Mouse (Mus musculus): ENCODE measurements at regions not wholly inside any gene's neighbourhood (a gene's known extent, or its start where the extent isn't known, plus 50 kb on each side); places are given as distances from the start of the nearest gene placed in this dataset.
A peak's percentile ranks its signal among the peaks of the same experiment; 100 is the strongest.

- H3K9me3 ChIP-seq (ENCODE audit: control insufficient read depth, low read length), result no peaks in the 10 kb centered on the region
- ATAC-seq, result no peak
- 80% methylated on average over 4 of the region's 4 CpGs for WGBS
- no peak overlapping the region for H3K9ac ChIP-seq (ENCODE audit: low read depth, low read length)
- no peaks in the 10 kb centered on the region for H3K4me1 ChIP-seq (ENCODE audit: control insufficient read depth, insufficient read depth, low read depth, low read length)
- no peak overlapping the region for H3K27ac ChIP-seq (ENCODE audit: low read depth, low read length)
- H3K36me3 ChIP-seq (ENCODE audit: control insufficient read depth, insufficient read depth, low read length), result no peaks in the 10 kb centered on the region
- H3K27me3 ChIP-seq (replicated peaks; ENCODE audit: control insufficient read depth, insufficient read depth, low read length), result no peaks in the 10 kb centered on the region
- no peak overlapping the region for H3K4me3 ChIP-seq (ENCODE audit: low read length)
- no peak overlapping the region for H3K4me2 ChIP-seq (ENCODE audit: low read length)
Observed at GRCm38 (mm10) chr3:133651996-133652395, 107.1 kb upstream of the Tet2 start.

GRCm38 (mm10) chr3:133659759-133660158, 114.8 kb upstream of the Tet2 start:
- Histone ChIP-seq H3K27me3 (replicated peaks; ENCODE audit: control insufficient read depth, insufficient read depth, low read length) (no peaks in the 10 kb centered on the region), H3K9me3 (ENCODE audit: control insufficient read depth, low read length) (no peaks in the 10 kb centered on the region), H3K9ac (ENCODE audit: low read depth, low read length) (no peak overlapping the region), H3K4me3 (ENCODE audit: low read length) (no peak overlapping the region), H3K27ac (ENCODE audit: low read depth, low read length) (no peak overlapping the region), H3K4me1 (ENCODE audit: control insufficient read depth, insufficient read depth, low read depth, low read length) (no peaks in the 10 kb centered on the region), H3K4me2 (ENCODE audit: low read length) (no peak overlapping the region), H3K36me3 (ENCODE audit: control insufficient read depth, insufficient read depth, low read length) (no peaks in the 10 kb centered on the region)
- WGBS, result 86% methylated on average over 8 of the region's 8 CpGs
- ATAC-seq, result no peak

GRCm38 (mm10) chr3:133661303-133661702, 116.4 kb upstream of the Tet2 start:
- H3K27ac ChIP-seq (ENCODE audit: low read depth, low read length), result no peak overlapping the region
- H3K4me3 ChIP-seq (ENCODE audit: low read length), result no peak overlapping the region
- H3K27me3 ChIP-seq (replicated peaks; ENCODE audit: control insufficient read depth, insufficient read depth, low read length), result no peaks in the 10 kb centered on the region
- no peak overlapping the region for H3K9ac ChIP-seq (ENCODE audit: low read depth, low read length)
- no peaks in the 10 kb centered on the region for H3K4me1 ChIP-seq (ENCODE audit: control insufficient read depth, insufficient read depth, low read depth, low read length)
- no peak for ATAC-seq
- H3K36me3 ChIP-seq (ENCODE audit: control insufficient read depth, insufficient read depth, low read length), result no peaks in the 10 kb centered on the region
- no peaks in the 10 kb centered on the region for H3K9me3 ChIP-seq (ENCODE audit: control insufficient read depth, low read length)
- no peak overlapping the region for H3K4me2 ChIP-seq (ENCODE audit: low read length)
- 79% methylated on average over 3 of the region's 3 CpGs for WGBS

GRCm38 (mm10) chr3:133664914-133665313, 120.0 kb upstream of the Tet2 start:
- H3K4me3 ChIP-seq (ENCODE audit: low read length), result no peak overlapping the region
- H3K36me3 ChIP-seq (ENCODE audit: control insufficient read depth, insufficient read depth, low read length), result no peaks in the 10 kb centered on the region
- no peak overlapping the region for H3K9ac ChIP-seq (ENCODE audit: low read depth, low read length)
- no peaks in the 10 kb centered on the region for H3K9me3 ChIP-seq (ENCODE audit: control insufficient read depth, low read length)
- H3K4me1 ChIP-seq (ENCODE audit: control insufficient read depth, insufficient read depth, low read depth, low read length), result no peaks in the 10 kb centered on the region
- H3K27me3 ChIP-seq (replicated peaks; ENCODE audit: control insufficient read depth, insufficient read depth, low read length), result no peaks in the 10 kb centered on the region
- ATAC-seq, result no peak
- no peak overlapping the region for H3K27ac ChIP-seq (ENCODE audit: low read depth, low read length)
- 83% methylated on average over 3 of the region's 3 CpGs for WGBS
- H3K4me2 ChIP-seq (ENCODE audit: low read length), result no peak overlapping the region

- Histone ChIP-seq H3K4me2 (ENCODE audit: low read length) (no peak overlapping the region), H3K27me3 (replicated peaks; ENCODE audit: control insufficient read depth, insufficient read depth, low read length) (no peaks in the 10 kb centered on the region), H3K9ac (ENCODE audit: low read depth, low read length) (no peak overlapping the region), H3K27ac (ENCODE audit: low read depth, low read length) (no peak overlapping the region), H3K4me3 (ENCODE audit: low read length) (no peak overlapping the region), H3K4me1 (ENCODE audit: control insufficient read depth, insufficient read depth, low read depth, low read length) (no peaks in the 10 kb centered on the region), H3K9me3 (ENCODE audit: control insufficient read depth, low read length) (no peaks in the 10 kb centered on the region), H3K36me3 (ENCODE audit: control insufficient read depth, insufficient read depth, low read length) (no peaks in the 10 kb centered on the region)
- 92% methylated on average over 6 of the region's 6 CpGs for WGBS
- no peak for ATAC-seq
Observed at GRCm38 (mm10) chr3:133665425-133666317, 120.7 kb upstream of the Tet2 start.

- peak overlapping the region; percentile 7; the same call in 1 of the 2 replicates for H3K4me2 ChIP-seq (ENCODE audit: low read length)
- H3K9me3 ChIP-seq (ENCODE audit: control insufficient read depth, low read length), result no peaks in the 10 kb centered on the region
- H3K27ac ChIP-seq (ENCODE audit: low read depth, low read length), result 0 out of 2 replicates have a peak overlapping the region, but pooled peaks have one; percentile 39
- no peaks in the 10 kb centered on the region for H3K36me3 ChIP-seq (ENCODE audit: control insufficient read depth, insufficient read depth, low read length)
- no peak overlapping the region for H3K9ac ChIP-seq (ENCODE audit: low read depth, low read length)
- no peaks in the 10 kb centered on the region for H3K27me3 ChIP-seq (replicated peaks; ENCODE audit: control insufficient read depth, insufficient read depth, low read length)
- 75% methylated on average over 10 of the region's 10 CpGs for WGBS
- no peak overlapping the region for H3K4me3 ChIP-seq (ENCODE audit: low read length)
- ATAC-seq, result peak; percentile 86
- H3K4me1 ChIP-seq (ENCODE audit: control insufficient read depth, insufficient read depth, low read depth, low read length), result no peaks in the 10 kb centered on the region; the same call in 1 of the 2 replicates
Observed at GRCm38 (mm10) chr3:133672742-133673447, 128.0 kb upstream of the Tet2 start.

GRCm38 (mm10) chr3:133677892-133678291, 133.0 kb upstream of the Tet2 start:
- H3K9me3 ChIP-seq (ENCODE audit: control insufficient read depth, low read length), result no peaks in the 10 kb centered on the region
- no peak overlapping the region for H3K4me2 ChIP-seq (ENCODE audit: low read length)
- H3K9ac ChIP-seq (ENCODE audit: low read depth, low read length), result no peak overlapping the region
- H3K4me1 ChIP-seq (ENCODE audit: control insufficient read depth, insufficient read depth, low read depth, low read length), result no peaks in the 10 kb centered on the region; the same call in 1 of the 2 replicates
- H3K27ac ChIP-seq (ENCODE audit: low read depth, low read length), result no peak overlapping the region
- H3K4me3 ChIP-seq (ENCODE audit: low read length), result no peak overlapping the region
- WGBS, result 77% methylated on average over 1 of the region's 1 CpGs
- H3K36me3 ChIP-seq (ENCODE audit: control insufficient read depth, insufficient read depth, low read length), result no peaks in the 10 kb centered on the region
- ATAC-seq, result no peak
- no peaks in the 10 kb centered on the region for H3K27me3 ChIP-seq (replicated peaks; ENCODE audit: control insufficient read depth, insufficient read depth, low read length)

- Histone ChIP-seq H3K36me3 (ENCODE audit: control insufficient read depth, insufficient read depth, low read length) (no peaks in the 10 kb centered on the region), H3K4me1 (ENCODE audit: control insufficient read depth, insufficient read depth, low read depth, low read length) (no peaks in the 10 kb centered on the region), H3K9ac (ENCODE audit: low read depth, low read length) (no peak overlapping the region), H3K27me3 (replicated peaks; ENCODE audit: control insufficient read depth, insufficient read depth, low read length) (no peaks in the 10 kb centered on the region), H3K27ac (ENCODE audit: low read depth, low read length) (no peak overlapping the region), H3K9me3 (ENCODE audit: control insufficient read depth, low read length) (no peaks in the 10 kb centered on the region), H3K4me3 (ENCODE audit: low read length) (no peak overlapping the region), H3K4me2 (ENCODE audit: low read length) (no peak overlapping the region)
- 89% methylated on average over 1 of the region's 1 CpGs for WGBS
- no peak for ATAC-seq
Observed at GRCm38 (mm10) chr3:133679891-133680290, 135.0 kb upstream of the Tet2 start.

GRCm38 (mm10) chr3:133680343-133680742, 135.4 kb upstream of the Tet2 start:
- Histone ChIP-seq H3K4me2 (ENCODE audit: low read length) (no peak overlapping the region), H3K27ac (ENCODE audit: low read depth, low read length) (no peak overlapping the region), H3K9me3 (ENCODE audit: control insufficient read depth, low read length) (no peaks in the 10 kb centered on the region), H3K27me3 (replicated peaks; ENCODE audit: control insufficient read depth, insufficient read depth, low read length) (no peaks in the 10 kb centered on the region), H3K36me3 (ENCODE audit: control insufficient read depth, insufficient read depth, low read length) (no peaks in the 10 kb centered on the region), H3K9ac (ENCODE audit: low read depth, low read length) (no peak overlapping the region), H3K4me1 (ENCODE audit: control insufficient read depth, insufficient read depth, low read depth, low read length) (no peaks in the 10 kb centered on the region), H3K4me3 (ENCODE audit: low read length) (no peak overlapping the region)
- no peak for ATAC-seq
- WGBS, result 87% methylated on average over 2 of the region's 2 CpGs

Data from hindbrain, embryonic 16.5 days (tissue).